Mouse (Mus musculus) liver, adult 2 months (tissue): Measurements from ENCODE around the gene Zfp341. TPM values are rescaled to one million over a fixed set of nuclear protein-coding genes. Genes with fewer than 3 reads are reported as not detected.

Source experiments
- DNase-seq: peaks from one replicate; pipeline ENCODE4 v3.0.0-alpha.2; 2011; ENCODE audit warnings: low read depth, low spot score; ENCODE audit errors: extremely low read depth
- H3K27ac ChIP-seq: fragments of 200-500 bp; replicated peaks from 2 replicates; pipeline ENCODE4 v1.5.1; 2012; ENCODE audit warnings: low read depth, mild to moderate bottlenecking, control low read depth, inconsistent platforms, low read length; ENCODE audit not compliant: insufficient read depth
- H3K27me3 ChIP-seq: fragments of 200-500 bp; 2 replicates; pipeline ENCODE4 v1.6.1; 2012; ENCODE audit warnings: mild to moderate bottlenecking, moderate library complexity, low read length, inconsistent platforms; ENCODE audit not compliant: control insufficient read depth, insufficient read depth
- H3K36me3 ChIP-seq: fragments of 200-500 bp; 2 replicates; pipeline ENCODE4 v1.6.1; 2012; ENCODE audit warnings: low read length, inconsistent platforms; ENCODE audit not compliant: control insufficient read depth, insufficient read depth
- H3K4me1 ChIP-seq: fragments of 200-500 bp; 2 replicates; pipeline ENCODE4 v1.6.1; 2011; ENCODE audit warnings: low read length; ENCODE audit not compliant: control insufficient read depth, insufficient read depth
- H3K4me3 ChIP-seq: fragments of 200-500 bp; 2 replicates; pipeline ENCODE4 v1.5.1; 2011; ENCODE audit warnings: low read depth, mild to moderate bottlenecking, control low read depth, low read length, moderate library complexity; ENCODE audit not compliant: insufficient read depth
- H3K79me2 ChIP-seq: fragments of 200-500 bp; 2 replicates; pipeline ENCODE4 v1.6.1; 2012; ENCODE audit warnings: inconsistent platforms, mild to moderate bottlenecking, low read length, moderate library complexity; ENCODE audit not compliant: control insufficient read depth, insufficient read depth
- H3K9ac ChIP-seq: fragments of 200-500 bp; 2 replicates; pipeline ENCODE4 v1.6.1; 2012; ENCODE audit warnings: low read depth, mild to moderate bottlenecking, control low read depth, inconsistent platforms, low read length
- CTCF ChIP-seq: fragments of 200-500 bp; IDR thresholded peaks from 2 replicates; pipeline ENCODE4 v1.5.1; 2011; ENCODE audit warnings: low read depth, low read length, control low read depth
- POLR2A ChIP-seq: fragments of 200-500 bp; IDR thresholded peaks from 2 replicates; pipeline ENCODE4 v1.6.1; 2011; ENCODE audit warnings: low read length, control low read depth; ENCODE audit not compliant: insufficient read depth; ENCODE audit errors: extremely low read depth
- WGBS: fragments of 180-500 bp; shearing (Covaris S2); methylation state at CpG from one replicate; pipeline ENCODE4 v1.1.7; 2018; 5-methylcytosine and 5-hydroxymethylcytosine counted together
- polyA plus RNA-seq: library from polyadenylated mRNA; depleted of rRNA; stranded (reverse); fragments of >200 nt; gene quantifications from 2 replicates; pipeline ENCODE4 v1.2.3, GENCODE M21; 2012
- total RNA-seq: library from RNA; depleted of rRNA; stranded (reverse); fragments of >200 nt; gene quantifications from 2 replicates; pipeline ENCODE4 v1.2.3, GENCODE M21; 2014

Gene Zfp341
- total and polyA plus RNA-seq, 2 experiments = 0.18 to 3.2 TPM

- Histone ChIP-seq H3K27ac (peak overlapping the region; percentile 27; the same call in 1 of the 2 replicates), H3K4me3 (no peak overlapping the region), H3K36me3 (peaks cover 62% of the 10 kb centered on the region), H3K79me2 (no peaks in the 10 kb centered on the region), H3K4me1 (peaks cover 9% of the 10 kb centered on the region; the same call in 1 of the 2 replicates), H3K27me3 (no peaks in the 10 kb centered on the region), H3K9ac (no peak overlapping the region)
- WGBS = 15% methylated on average over 3 of the region's 3 CpGs
- TF ChIP-seq CTCF (no peak), POLR2A (no peak)
- DNase-seq = peak; percentile 80
These were observed 21.9 kb upstream of the Zfp341 start for GRCm38 (mm10) chr2:154591239-154591638.

DNA sequence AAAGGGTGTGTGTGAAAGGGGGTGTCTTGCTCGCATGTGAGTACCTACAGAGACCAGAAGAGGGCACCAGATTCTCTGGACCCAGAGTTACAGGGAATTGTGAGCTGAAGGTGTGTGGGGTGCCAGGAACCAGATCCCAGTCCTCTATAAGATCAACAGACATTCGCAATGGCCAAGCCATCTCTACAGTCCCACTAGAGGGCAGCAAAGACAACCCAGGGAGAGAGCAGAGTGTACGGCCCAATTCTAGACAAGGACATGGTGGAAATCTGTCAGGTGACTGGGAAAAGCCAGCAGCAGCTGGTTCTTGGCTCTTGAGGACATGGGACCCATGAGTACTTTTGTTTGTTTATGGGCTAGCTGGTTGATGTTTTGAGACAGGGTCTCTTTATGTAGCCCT lies 20.1 kb upstream of the Zfp341 start:
- peak; percentile 61 for DNase-seq
- TF ChIP-seq POLR2A (no peak), CTCF (peak; percentile 66)
- Histone ChIP-seq H3K4me3 (no peak overlapping the region), H3K27ac (no peak overlapping the region), H3K36me3 (peaks cover 58% of the 10 kb centered on the region), H3K27me3 (no peaks in the 10 kb centered on the region), H3K4me1 (peaks cover 9% of the 10 kb centered on the region; the same call in 1 of the 2 replicates), H3K79me2 (no peaks in the 10 kb centered on the region), H3K9ac (no peak overlapping the region)
- 63% methylated on average over 3 of the region's 3 CpGs for WGBS

DNA sequence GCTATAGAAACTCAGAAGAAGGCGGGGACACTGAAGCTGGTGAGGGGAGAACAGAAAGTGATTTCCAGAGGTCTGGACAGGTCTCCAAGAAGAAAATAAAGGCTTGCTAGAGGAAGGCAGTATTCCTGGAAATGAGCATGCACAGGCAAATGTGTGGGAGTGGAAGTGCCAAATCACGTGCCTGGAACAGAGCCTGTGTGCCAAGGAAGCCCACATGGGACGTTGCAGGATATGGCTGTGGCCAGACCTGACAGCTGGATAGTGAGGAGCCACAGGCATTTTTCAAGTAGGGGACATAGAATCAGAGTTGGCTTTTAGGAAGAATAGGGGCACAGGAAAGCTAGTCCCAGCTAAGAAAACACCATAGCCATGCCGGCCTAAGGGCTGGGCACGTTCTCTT lies 17.3 kb upstream of the Zfp341 start:
- no peak for DNase-seq
- Histone ChIP-seq H3K79me2 (peaks cover 10% of the 10 kb centered on the region; the same call in 1 of the 2 replicates), H3K27me3 (no peaks in the 10 kb centered on the region), H3K4me1 (peaks cover 20% of the 10 kb centered on the region), H3K4me3 (no peak overlapping the region), H3K9ac (no peak overlapping the region), H3K27ac (no peak overlapping the region), H3K36me3 (peaks cover 51% of the 10 kb centered on the region)
- 69% methylated on average over 5 of the region's 5 CpGs for WGBS
- TF ChIP-seq CTCF = no peak
- no peak for TF ChIP-seq POLR2A

DNA sequence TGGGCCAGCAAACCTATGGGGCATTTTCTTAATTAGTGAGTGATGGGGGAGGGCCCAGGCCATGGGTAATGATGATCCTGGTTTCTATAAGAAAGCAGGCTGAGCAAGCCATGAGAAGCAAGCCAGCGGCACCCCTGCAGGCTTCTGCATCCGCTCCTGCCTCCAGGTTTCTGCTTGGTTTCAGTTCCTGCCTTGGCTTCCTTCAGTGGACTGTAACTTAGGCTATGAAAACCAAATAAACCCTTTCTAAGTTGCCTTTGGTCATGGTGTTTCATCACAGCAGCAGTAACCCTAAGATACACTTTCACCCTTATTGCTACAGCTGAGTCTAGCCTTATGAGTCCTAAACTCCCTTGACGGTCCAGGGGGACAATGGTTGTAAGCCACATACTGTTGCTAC lies 15.7 kb upstream of the Zfp341 start:
- Histone ChIP-seq H3K79me2 (peaks cover 10% of the 10 kb centered on the region; the same call in 1 of the 2 replicates), H3K27ac (no peak overlapping the region), H3K4me1 (peaks cover 13% of the 10 kb centered on the region), H3K27me3 (no peaks in the 10 kb centered on the region), H3K36me3 (peaks cover 45% of the 10 kb centered on the region), H3K9ac (no peak overlapping the region), H3K4me3 (no peak overlapping the region)
- WGBS = 63% methylated on average over 3 of the region's 3 CpGs
- TF ChIP-seq CTCF = no peak
- TF ChIP-seq POLR2A = no peak
- no peak for DNase-seq

DNA sequence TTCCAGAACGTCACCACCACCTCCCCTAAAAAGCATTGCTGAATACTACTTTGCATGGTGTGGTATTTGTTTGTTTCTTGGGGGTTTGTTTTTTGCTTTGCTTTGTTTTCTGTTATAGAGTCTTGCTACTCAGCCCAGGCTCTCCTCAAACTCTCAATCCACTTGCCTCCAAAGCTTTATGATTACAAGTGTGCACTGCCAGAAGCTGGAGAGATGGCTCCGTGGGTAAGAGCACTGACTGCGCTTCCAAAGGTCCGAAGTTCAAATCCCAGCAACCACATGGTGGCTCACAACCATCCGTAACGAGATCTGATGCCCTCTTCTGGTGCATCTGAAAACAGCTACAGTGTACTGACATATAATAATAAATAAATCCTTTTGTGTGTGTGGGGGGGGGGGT lies 12.5 kb upstream of the Zfp341 start:
- WGBS = 25% methylated on average over 6 of the region's 6 CpGs
- Histone ChIP-seq H3K4me1 (peaks cover 20% of the 10 kb centered on the region), H3K9ac (peak overlapping the region; percentile 43; the same call in 1 of the 2 replicates), H3K27ac (0 out of 2 replicates have a peak overlapping the region, but pooled peaks have one; percentile 26), H3K79me2 (peaks cover 15% of the 10 kb centered on the region; the same call in 1 of the 2 replicates), H3K27me3 (no peaks in the 10 kb centered on the region), H3K36me3 (peaks cover 26% of the 10 kb centered on the region), H3K4me3 (no peak overlapping the region)
- TF ChIP-seq POLR2A = no peak
- TF ChIP-seq CTCF = 0 out of 2 replicates have a peak, but pooled peaks have one; percentile 8
- peak; percentile 73 for DNase-seq

GRCm38 (mm10) chr2:154601324-154601723 lies 11.8 kb upstream of the Zfp341 start:
- TF ChIP-seq POLR2A = no peak
- no peak for TF ChIP-seq CTCF
- H3K9ac ChIP-seq = peak overlapping the region; percentile 54; the same call in 1 of the 2 replicates
- H3K4me3 ChIP-seq = peak overlapping the region; percentile 46
- no peaks in the 10 kb centered on the region for H3K27me3 ChIP-seq
- peaks cover 20% of the 10 kb centered on the region for H3K4me1 ChIP-seq
- peaks cover 19% of the 10 kb centered on the region for H3K36me3 ChIP-seq
- peak overlapping the region; percentile 83 for H3K27ac ChIP-seq
- WGBS = 11% methylated on average over 3 of the region's 3 CpGs
- H3K79me2 ChIP-seq = peaks cover 15% of the 10 kb centered on the region; the same call in 1 of the 2 replicates
- peak; percentile 98 for DNase-seq
